Mouse (Mus musculus) lung, adult 2 months (tissue): ENCODE measurements around the gene Arhgap44.

ENCODE experiments used
- CTCF ChIP-seq: fragments of 200-500 bp; IDR thresholded peaks from 2 replicates; pipeline ENCODE4 v1.5.1; 2011; ENCODE audit warnings: mild to moderate bottlenecking, low read length, control low read depth; ENCODE audit not compliant: insufficient read depth
- POLR2A ChIP-seq: fragments of 200-500 bp; IDR thresholded peaks from 2 replicates; pipeline ENCODE4 v1.6.1; 2011; ENCODE audit warnings: low read depth, mild to moderate bottlenecking, control low read depth, low read length, borderline replicate concordance; ENCODE audit errors: extremely low read depth

DNA sequence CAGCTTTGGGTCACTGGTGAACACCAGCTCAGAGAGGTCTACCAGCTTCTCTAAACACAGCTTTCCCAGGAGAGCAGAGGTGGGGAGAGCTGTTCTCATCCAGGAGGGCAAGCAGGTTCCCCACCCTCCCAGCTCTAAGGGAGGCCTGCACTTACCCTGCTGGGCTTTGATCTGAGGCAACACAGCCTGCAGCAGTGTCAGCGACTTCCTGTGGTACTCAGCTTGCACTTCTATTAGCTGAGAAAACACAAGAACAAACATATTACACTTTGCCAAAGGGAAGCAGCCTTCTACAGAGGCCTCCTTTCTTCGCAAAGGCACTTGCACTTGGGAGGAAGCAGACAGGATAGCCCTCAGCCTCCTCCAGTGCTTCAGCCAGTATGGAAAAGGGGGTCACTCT, 123.8 kb downstream of the Arhgap44 start:
- TF ChIP-seq CTCF (no peak), POLR2A (no peak)
